Mouse (Mus musculus): ENCODE results near the gene 9930111J21Rik1. TPM values are rescaled to one million over a fixed set of nuclear protein-coding genes. Genes with fewer than 3 reads are reported as not detected.
"Not testable (repeated sequence)": the region's sequence is repeated elsewhere in the genome, so short reads cannot be mapped to it uniquely, and the experiment has no call there.

The 9930111J21Rik1 gene
- total and polyA plus RNA-seq, 2 experiments from 2014 or later: 0.25 to 0.88 TPM

DNA sequence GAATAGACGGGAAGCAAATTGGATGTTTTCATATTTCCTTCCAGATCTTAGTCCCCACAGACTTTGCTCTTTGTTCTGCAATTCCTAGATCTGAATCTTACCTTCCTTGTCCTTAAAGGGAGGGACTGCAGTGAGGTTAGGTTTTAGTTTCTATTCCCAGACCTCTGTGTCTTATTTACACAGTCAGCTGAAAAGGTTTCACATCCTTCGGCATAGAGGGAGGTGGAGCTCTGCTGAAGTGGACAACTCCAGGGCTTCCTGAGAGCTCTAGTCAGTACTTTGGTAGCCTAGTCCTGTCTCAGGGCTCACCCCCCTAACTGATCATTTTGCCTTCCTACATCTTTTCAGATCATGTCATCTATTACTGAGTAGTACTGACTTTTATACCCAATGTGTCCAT is 77.2 kb downstream of the 9930111J21Rik1 start, which contains the start of gene Gm5431:
Gene Gm5431, minus strand, starts transcription at position 194 of the 400 bp plus-strand sequence.
- Histone ChIP-seq H3K27me3 (ENCODE audit: insufficient read depth, low read length) (no peaks in the 10 kb centered on the region), H3K4me3 (ENCODE audit: low read depth, low read length) (no peak within 1 kb of the TSS), H3K4me2 (ENCODE audit: low read depth, low read length, poor library complexity, severe bottlenecking) (no peak within 1 kb of the TSS), H3K9me3 (ENCODE audit: low read length) (no peaks in the 10 kb centered on the region), H3K36me3 (ENCODE audit: insufficient read depth, low read length) (no peaks in the 10 kb centered on the region), H3K27ac (ENCODE audit: low read depth, low read length) (no peak within 1 kb of the TSS), H3K9ac (replicated peaks; ENCODE audit: low read length, poor library complexity, severe bottlenecking) (no peak within 1 kb of the TSS), H3K4me1 (ENCODE audit: insufficient read depth, low read length) (no peaks in the 10 kb centered on the region)
- WGBS: 71% methylated on average over 2 of the region's 2 CpGs
- no peak for ATAC-seq (ENCODE audit: low FRiP score)
- no peak for DNase-seq (ENCODE audit: low spot score)
- no peak for TF ChIP-seq CTCF (IDR thresholded peaks at IDR 0.05)

- 96% methylated on average over 1 of the region's 1 CpGs for WGBS
- not testable (repeated sequence) for ATAC-seq (ENCODE audit: low FRiP score)
Observed at GRCm38 (mm10) chr11:48901567-48901930, 77.6 kb downstream of the 9930111J21Rik1 start.

DNA sequence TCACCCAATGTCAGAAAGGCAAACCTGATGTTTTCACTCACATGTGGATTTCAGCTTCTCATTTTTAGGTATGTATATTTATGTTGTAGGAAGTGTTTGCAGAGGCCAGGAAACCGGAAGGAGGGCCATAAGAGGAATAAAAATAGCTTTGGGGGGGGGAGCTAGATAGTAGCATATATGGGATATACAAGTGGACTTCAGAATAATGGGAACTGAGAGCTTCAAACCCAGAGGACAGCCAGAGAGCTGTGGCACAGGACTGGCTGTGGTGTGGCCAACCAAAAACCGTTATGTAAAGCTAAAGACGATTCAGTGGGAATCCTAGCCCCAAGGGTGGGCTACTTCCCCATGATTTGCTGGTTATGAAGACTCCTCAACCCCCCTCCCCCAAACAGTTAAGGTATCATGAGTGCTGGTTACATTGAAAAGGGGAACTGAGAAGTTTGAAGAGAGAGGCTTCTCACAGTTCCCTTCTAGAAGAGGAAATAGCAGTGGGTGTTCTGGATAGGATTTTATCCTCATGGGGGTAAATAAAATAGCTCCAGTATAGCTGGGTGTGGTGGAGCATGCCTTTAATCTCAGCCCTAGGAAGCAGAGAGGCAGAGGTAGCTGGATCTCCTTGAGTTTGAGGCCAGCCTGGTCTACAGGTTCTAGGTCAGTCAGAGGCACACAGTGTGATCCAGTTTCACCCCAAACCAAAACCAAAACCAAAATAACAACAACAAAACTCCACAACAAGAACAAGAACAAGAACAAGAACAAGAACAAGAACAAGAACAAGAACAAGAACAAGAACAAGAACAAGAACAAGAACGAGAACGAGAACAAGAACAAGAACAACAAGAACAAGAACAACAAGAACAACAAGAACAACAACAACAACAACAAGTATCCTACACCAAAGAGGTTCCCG is 78.3 kb downstream of the 9930111J21Rik1 start:
- H3K4me1 ChIP-seq (ENCODE audit: insufficient read depth, low read length); H3K4me3 ChIP-seq (ENCODE audit: low read depth, low read length); H3K9me3 ChIP-seq (ENCODE audit: low read length); H3K9ac ChIP-seq (replicated peaks; ENCODE audit: low read length, poor library complexity, severe bottlenecking); H3K27ac ChIP-seq (ENCODE audit: low read depth, low read length); ATAC-seq (ENCODE audit: low FRiP score); DNase-seq (ENCODE audit: low spot score); H3K27me3 ChIP-seq (ENCODE audit: insufficient read depth, low read length); H3K4me2 ChIP-seq (ENCODE audit: low read depth, low read length, poor library complexity, severe bottlenecking); H3K36me3 ChIP-seq (ENCODE audit: insufficient read depth, low read length): not testable (repeated sequence)
- 87% methylated on average over 6 of the region's 6 CpGs for WGBS

More at GRCm38 (mm10) chr11:48901567-48901930, 77.6 kb downstream of the 9930111J21Rik1 start:
- not testable (repeated sequence) for H3K4me2 ChIP-seq (ENCODE audit: low read depth, low read length, poor library complexity, severe bottlenecking); H3K36me3 ChIP-seq (ENCODE audit: insufficient read depth, low read length); H3K9me3 ChIP-seq (ENCODE audit: low read length); H3K27me3 ChIP-seq (ENCODE audit: insufficient read depth, low read length); H3K4me3 ChIP-seq (ENCODE audit: low read depth, low read length); H3K9ac ChIP-seq (replicated peaks; ENCODE audit: low read length, poor library complexity, severe bottlenecking); H3K27ac ChIP-seq (ENCODE audit: low read depth, low read length); DNase-seq (ENCODE audit: low spot score); H3K4me1 ChIP-seq (ENCODE audit: insufficient read depth, low read length)

DNA sequence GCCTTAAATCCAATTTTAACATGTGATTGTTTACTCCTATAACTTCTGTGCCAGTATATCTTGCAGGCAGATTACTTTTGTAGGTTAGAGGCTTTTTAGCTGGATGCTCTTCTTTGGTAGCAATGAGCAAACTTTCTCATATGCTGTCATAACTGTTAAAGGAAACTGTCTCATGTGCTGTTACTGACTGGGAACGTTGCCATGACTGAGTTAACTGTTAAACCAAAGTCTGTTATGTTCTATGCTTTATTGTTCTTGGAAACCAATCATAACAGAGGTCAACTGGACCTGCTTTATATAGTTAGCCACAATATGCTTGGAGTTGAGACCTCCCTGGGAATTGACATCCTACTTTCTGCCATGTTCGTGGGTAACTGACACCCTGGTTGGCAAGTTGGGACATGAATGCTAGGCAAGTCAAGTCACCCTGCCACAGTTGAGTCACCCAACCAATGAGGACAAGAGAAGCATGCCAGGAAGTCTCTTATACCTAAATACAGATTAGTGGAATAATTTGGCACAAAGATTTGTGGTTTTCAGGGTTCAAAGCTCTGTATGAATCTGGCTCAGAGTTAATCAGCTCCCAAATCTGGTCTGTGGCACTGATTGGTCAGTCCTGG is 80.3 kb downstream of the 9930111J21Rik1 start:
- Histone ChIP-seq H3K4me1 (ENCODE audit: insufficient read depth, low read length) (no peaks in the 10 kb centered on the region), H3K4me2 (ENCODE audit: low read depth, low read length, poor library complexity, severe bottlenecking) (no peak overlapping the region), H3K4me3 (ENCODE audit: low read depth, low read length) (no peak overlapping the region), H3K27ac (ENCODE audit: low read depth, low read length) (no peak overlapping the region), H3K9ac (replicated peaks; ENCODE audit: low read length, poor library complexity, severe bottlenecking) (no peak overlapping the region), H3K27me3 (ENCODE audit: insufficient read depth, low read length) (no peaks in the 10 kb centered on the region), H3K9me3 (ENCODE audit: low read length) (no peaks in the 10 kb centered on the region), H3K36me3 (ENCODE audit: insufficient read depth, low read length) (no peaks in the 10 kb centered on the region)
- TF ChIP-seq CTCF (IDR thresholded peaks at IDR 0.05): no peak
- no peak for DNase-seq (ENCODE audit: low spot score)
- no peak for ATAC-seq (ENCODE audit: low FRiP score)
- 69% methylated on average over 2 of the region's 2 CpGs for whole genome bisulfite sequencing

Other genes with a start within 250 kb of the 9930111J21Rik1 start
- 932 and 1,043 TPM in 2 replicates for gene Rack1, start 179.1 kb downstream of the 9930111J21Rik1 start, total RNA-seq (2014; rRNA removed)
- gene Rack1, start 179.1 kb downstream of the 9930111J21Rik1 start, polyA plus RNA-seq (2015; fragmentation: Nextera tagmentation; extraction: Ambion mirVana): 317 and 331 TPM in 2 replicates
- 38.9 and 41.5 TPM in 2 replicates for gene Trim41, start 162.0 kb downstream of the 9930111J21Rik1 start, total RNA-seq (2014; rRNA removed)
- gene Trim41, start 162.0 kb downstream of the 9930111J21Rik1 start, polyA plus RNA-seq (2015; fragmentation: Nextera tagmentation; extraction: Ambion mirVana): 5.0 and 5.1 TPM in 2 replicates
- gene Trim7, start 153.3 kb downstream of the 9930111J21Rik1 start, total RNA-seq (2014; rRNA removed): 7.7 and 8.6 TPM in 2 replicates
- gene Trim7, start 153.3 kb downstream of the 9930111J21Rik1 start, polyA plus RNA-seq (2015; fragmentation: Nextera tagmentation; extraction: Ambion mirVana): 3.4 and 3.7 TPM in 2 replicates
- gene Gm12184, start 152.7 kb downstream of the 9930111J21Rik1 start, total RNA-seq (2014; rRNA removed): 4.3 and 8.2 TPM in 2 replicates
- gene Gm12184, start 152.7 kb downstream of the 9930111J21Rik1 start, polyA plus RNA-seq (2015; fragmentation: Nextera tagmentation; extraction: Ambion mirVana): 2.4 and 3.0 TPM in 2 replicates
- 6.2 and 7.6 TPM in 2 replicates for gene Irgm1, start 107.7 kb downstream of the 9930111J21Rik1 start, total RNA-seq (2014; rRNA removed)
- 4.9 and 5.8 TPM in 2 replicates for gene Irgm1, start 107.7 kb downstream of the 9930111J21Rik1 start, polyA plus RNA-seq (2015; fragmentation: Nextera tagmentation; extraction: Ambion mirVana)
- 0.60 and 1.5 TPM in 2 replicates for gene Gm5431, start 77.2 kb downstream of the 9930111J21Rik1 start, total RNA-seq (2014; rRNA removed)
- gene Gm5431, start 77.2 kb downstream of the 9930111J21Rik1 start, polyA plus RNA-seq (2015; fragmentation: Nextera tagmentation; extraction: Ambion mirVana): 0.12 and 0.27 TPM in 2 replicates
- gene Psme2b, start 33.2 kb downstream of the 9930111J21Rik1 start, total RNA-seq (2014; rRNA removed): 0.76 and 1.1 TPM in 2 replicates
- 1.8 and 2.1 TPM in 2 replicates for gene Psme2b, start 33.2 kb downstream of the 9930111J21Rik1 start, polyA plus RNA-seq (2015; fragmentation: Nextera tagmentation; extraction: Ambion mirVana)
- gene Olfr56, start 509 bp downstream of the 9930111J21Rik1 start, total RNA-seq (2014; rRNA removed): 0.33 TPM in 1 of 2 replicates, not detected in the other
- gene Olfr56, start 509 bp downstream of the 9930111J21Rik1 start, polyA plus RNA-seq (2015; fragmentation: Nextera tagmentation; extraction: Ambion mirVana): not detected in 2 replicates
- gene Gm12185, start 12.8 kb upstream of the 9930111J21Rik1 start, total RNA-seq (2014; rRNA removed): 0.24 TPM in 1 of 2 replicates, not detected in the other
- gene Gm12185, start 12.8 kb upstream of the 9930111J21Rik1 start, polyA plus RNA-seq (2015; fragmentation: Nextera tagmentation; extraction: Ambion mirVana): not detected in 2 replicates
- gene Tgtp1, start 14.8 kb upstream of the 9930111J21Rik1 start, total RNA-seq (2014; rRNA removed): not detected in 2 replicates
- gene Tgtp1, start 14.8 kb upstream of the 9930111J21Rik1 start, polyA plus RNA-seq (2015; fragmentation: Nextera tagmentation; extraction: Ambion mirVana): 0.15 TPM in 1 of 2 replicates, not detected in the other
- gene 9930111J21Rik2, start 71.8 kb upstream of the 9930111J21Rik1 start, total RNA-seq (2014; rRNA removed): 0.55 and 1.7 TPM in 2 replicates
- 0.18 and 0.20 TPM in 2 replicates for gene 9930111J21Rik2, start 71.8 kb upstream of the 9930111J21Rik1 start, polyA plus RNA-seq (2015; fragmentation: Nextera tagmentation; extraction: Ambion mirVana)
- gene Tgtp2, start 84.8 kb upstream of the 9930111J21Rik1 start, total RNA-seq (2014; rRNA removed): not detected in 2 replicates
- gene Tgtp2, start 84.8 kb upstream of the 9930111J21Rik1 start, polyA plus RNA-seq (2015; fragmentation: Nextera tagmentation; extraction: Ambion mirVana): 0.15 and 0.19 TPM in 2 replicates
- gene Ifi47, start 97.2 kb upstream of the 9930111J21Rik1 start, total RNA-seq (2014; rRNA removed): 1.1 and 3.3 TPM in 2 replicates
- 0.74 and 1.4 TPM in 2 replicates for gene Ifi47, start 97.2 kb upstream of the 9930111J21Rik1 start, polyA plus RNA-seq (2015; fragmentation: Nextera tagmentation; extraction: Ambion mirVana)
- gene Olfr1396, start 135.5 kb upstream of the 9930111J21Rik1 start, total RNA-seq (2014; rRNA removed): not detected in 2 replicates
- gene Olfr1396, start 135.5 kb upstream of the 9930111J21Rik1 start, polyA plus RNA-seq (2015; fragmentation: Nextera tagmentation; extraction: Ambion mirVana): not detected in 2 replicates
- not detected in 2 replicates for gene Olfr1395, start 162.9 kb upstream of the 9930111J21Rik1 start, total RNA-seq (2014; rRNA removed)
- not detected in 2 replicates for gene Olfr1395, start 162.9 kb upstream of the 9930111J21Rik1 start, polyA plus RNA-seq (2015; fragmentation: Nextera tagmentation; extraction: Ambion mirVana)
- not detected in 2 replicates for gene Olfr1394, start 175.0 kb upstream of the 9930111J21Rik1 start, total RNA-seq (2014; rRNA removed)
- gene Olfr1394, start 175.0 kb upstream of the 9930111J21Rik1 start, polyA plus RNA-seq (2015; fragmentation: Nextera tagmentation; extraction: Ambion mirVana): not detected in 2 replicates
- gene Btnl9, start 207.8 kb upstream of the 9930111J21Rik1 start, total RNA-seq (2014; rRNA removed): 0.19 TPM in 1 of 2 replicates, not detected in the other
- gene Btnl9, start 207.8 kb upstream of the 9930111J21Rik1 start, polyA plus RNA-seq (2015; fragmentation: Nextera tagmentation; extraction: Ambion mirVana): 0.26 and 0.80 TPM in 2 replicates
- gene Zfp62, start 223.9 kb upstream of the 9930111J21Rik1 start, total RNA-seq (2014; rRNA removed): 25.6 and 40.2 TPM in 2 replicates
- 26.0 and 26.6 TPM in 2 replicates for gene Zfp62, start 223.9 kb upstream of the 9930111J21Rik1 start, polyA plus RNA-seq (2015; fragmentation: Nextera tagmentation; extraction: Ambion mirVana)